8 mouse cellular contexts compared by ENCODE assay signal in the genomic region with DNA sequence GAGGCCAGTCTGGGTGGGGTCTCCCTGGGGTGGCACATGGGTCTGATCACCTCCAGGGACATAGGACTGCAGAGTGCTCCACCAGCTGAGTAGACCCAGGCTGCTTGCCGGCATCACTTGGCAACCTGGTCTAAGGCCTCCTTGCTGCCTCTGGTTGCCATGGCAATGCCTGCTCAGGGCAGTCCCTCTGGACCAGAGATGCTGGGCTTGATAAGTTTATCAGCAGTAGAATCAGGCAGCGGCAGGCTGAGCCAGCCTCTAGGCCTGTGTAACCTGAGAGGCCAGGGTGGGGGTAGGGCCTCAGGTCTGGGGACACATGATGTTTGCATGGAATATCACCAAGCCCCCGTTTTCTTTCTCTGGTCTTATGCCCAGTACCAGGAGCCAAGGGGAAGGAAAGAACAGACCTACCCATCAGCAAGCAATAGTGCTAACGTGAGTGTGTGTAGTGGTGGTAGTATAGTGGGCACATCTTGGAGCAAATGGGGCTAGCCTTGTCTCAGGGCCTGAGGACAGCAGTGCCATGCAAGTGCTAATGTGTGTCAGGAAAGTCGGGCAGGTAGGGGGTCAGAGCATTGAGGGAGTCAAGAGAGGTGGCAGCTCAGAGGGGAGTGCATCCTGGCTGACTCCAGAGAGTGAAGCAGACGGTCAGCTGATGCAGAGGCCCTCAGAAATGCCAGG.
A peak's percentile ranks its signal among the peaks of the same experiment; 100 is the strongest.
DNase-seq lines count a peak whose midpoint lies in the region; ATAC-seq and TF ChIP-seq lines count a peak whose summit lies in the region.

No protein-coding gene starts in this region.

- no peak overlapping the region for H3ac ChIP-seq in myocyte (ENCODE audit: control insufficient read depth, insufficient read length)

- no peak overlapping the region for H3K4me2 ChIP-seq in heart, embryonic 16.5 days (ENCODE audit: low read depth, low read length)
- H3K4me2 ChIP-seq in forebrain, embryonic 12.5 days, result no peak overlapping the region
- H3K4me2 ChIP-seq in kidney, postnatal 0 days (ENCODE audit: low read length), result no peak overlapping the region
- H3K4me2 ChIP-seq in myocyte (ENCODE audit: low read depth), result no peak overlapping the region

- H3K9me3 ChIP-seq in heart, embryonic 16.5 days (replicated peaks; ENCODE audit: control insufficient read depth, low read length), result no peaks in the 10 kb centered on the region
- no peaks in the 10 kb centered on the region for H3K9me3 ChIP-seq in forebrain, embryonic 12.5 days
- H3K9me3 ChIP-seq in kidney, postnatal 0 days (replicated peaks; ENCODE audit: low read length), result no peaks in the 10 kb centered on the region

- no peaks in the 10 kb centered on the region for H3K79me2 ChIP-seq in myocyte (ENCODE audit: control insufficient read depth, insufficient read depth)

- H3K36me3 ChIP-seq in heart, embryonic 16.5 days (ENCODE audit: control insufficient read depth, insufficient read depth), result peaks cover 14% of the 10 kb centered on the region
- H3K36me3 ChIP-seq in forebrain, embryonic 12.5 days (replicated peaks), result peaks cover 19% of the 10 kb centered on the region
- 0 out of 2 replicates have a peak, but pooled peaks cover 13% of the 10 kb centered on the region for H3K36me3 ChIP-seq in kidney, postnatal 0 days (ENCODE audit: insufficient read depth, low read length)
- H3K36me3 ChIP-seq in myocyte (ENCODE audit: control insufficient read depth, insufficient read depth), result no peaks in the 10 kb centered on the region

- no peak for TF ChIP-seq POLR2A in myocyte (IDR thresholded peaks at IDR 0.05; ENCODE audit: insufficient read length, low read depth)

- no peak overlapping the region for H3K9ac ChIP-seq in heart, embryonic 16.5 days (ENCODE audit: low read length)
- no peak overlapping the region for H3K9ac ChIP-seq in forebrain, embryonic 12.5 days
- peak overlapping the region; percentile 10; the same call in 1 of the 2 replicates for H3K9ac ChIP-seq in kidney, postnatal 0 days (ENCODE audit: low read depth, low read length)

- ATAC-seq in heart, embryonic 16.5 days (replicated peaks; ENCODE audit: extremely low read depth, insufficient read depth, low FRiP score), result peak; percentile 16; the same call in 1 of the 2 replicates
- ATAC-seq in forebrain, embryonic 12.5 days (ENCODE audit: low FRiP score), result peak; percentile 72
- ATAC-seq in kidney, postnatal 0 days (replicated peaks; ENCODE audit: low FRiP score, low read depth), result peak; percentile 30
- ATAC-seq in monocyte, adult 5-6 weeks (replicated peaks; ENCODE audit: insufficient number of reproducible peaks, low FRiP score, low TSS enrichment, poor library complexity, severe bottlenecking), result no peak

- peaks cover 8% of the 10 kb centered on the region for H3K4me1 ChIP-seq in heart, embryonic 16.5 days (ENCODE audit: control insufficient read depth, insufficient read depth, low read length)
- H3K4me1 ChIP-seq in forebrain, embryonic 12.5 days, result peaks cover 13% of the 10 kb centered on the region
- H3K4me1 ChIP-seq in kidney, postnatal 0 days (replicated peaks; ENCODE audit: insufficient read depth, low read length), result peaks cover under 1% of the 10 kb centered on the region; the same call in 1 of the 2 replicates

- 26% methylated on average over 6 of the region's 6 CpGs for WGBS in heart, embryonic 16.5 days
- 22% methylated on average over 6 of the region's 6 CpGs for WGBS in forebrain, embryonic 12.5 days
- 28% methylated on average over 6 of the region's 6 CpGs for whole genome bisulfite sequencing in kidney, postnatal 0 days

- intact Hi-C loops in left cerebral cortex, adult 2 months (cut with DNase I), result loop anchor here (2.0 kb wide), 1 partner anchor 476 kb away; no protein-coding TSS in a partner anchor

- no peak overlapping the region for H3K4me3 ChIP-seq in heart, embryonic 16.5 days (ENCODE audit: low read length)
- H3K4me3 ChIP-seq in forebrain, embryonic 12.5 days (replicated peaks), result no peak overlapping the region
- H3K4me3 ChIP-seq in kidney, postnatal 0 days (replicated peaks; ENCODE audit: low read depth, low read length), result no peak overlapping the region
- no peak overlapping the region for H3K4me3 ChIP-seq in myocyte
- H3K4me3 ChIP-seq in left cerebral cortex, adult 2 months, result no peak overlapping the region

- no peak overlapping the region for H3K27ac ChIP-seq in heart, embryonic 16.5 days (ENCODE audit: low read length)
- H3K27ac ChIP-seq in forebrain, embryonic 12.5 days, result 0 out of 2 replicates have a peak overlapping the region, but pooled peaks have one; percentile 38
- no peak overlapping the region for H3K27ac ChIP-seq in kidney, postnatal 0 days
- H3K27ac ChIP-seq in left cerebral cortex, adult 2 months, result no peak overlapping the region

- no peak for DNase-seq in heart, postnatal 4 days
- DNase-seq in kidney, postnatal 0 days (ENCODE audit: low spot score), result peak; percentile 22
- no peak for DNase-seq in left cerebral cortex, adult 2 months (ENCODE audit: extremely low spot score in 1 of 2, low spot score in 2 of 2)
- no peak for DNase-seq in testis, postnatal 10 days (ENCODE audit: low spot score)

- H3K27me3 ChIP-seq in heart, embryonic 16.5 days (ENCODE audit: control insufficient read depth, insufficient read depth, low read length), result no peaks in the 10 kb centered on the region
- peaks cover 4% of the 10 kb centered on the region; the same call in 1 of the 2 replicates for H3K27me3 ChIP-seq in forebrain, embryonic 12.5 days
- no peaks in the 10 kb centered on the region for H3K27me3 ChIP-seq in kidney, postnatal 0 days (ENCODE audit: insufficient read depth, low read length)
- H3K27me3 ChIP-seq in myocyte (ENCODE audit: control insufficient read depth, insufficient read depth, insufficient read length), result no peaks in the 10 kb centered on the region

- no peak for TF ChIP-seq CTCF in kidney, postnatal 0 days (IDR thresholded peaks at IDR 0.05; ENCODE audit: low read depth)
- TF ChIP-seq CTCF in left cerebral cortex, adult 2 months (IDR thresholded peaks at IDR 0.05), result no peak

TF ChIP-seq in myocyte, 11 proteins besides CTCF, POLR2A, EP300 and RAD21:
- TF ChIP-seq MYOG (IDR thresholded peaks at IDR 0.05; ENCODE audit: control insufficient read depth in 1 of 3, insufficient read depth in 1 of 3, insufficient read length in 2 of 3, low read depth in 2 of 3) (no peak), POLR2AphosphoS2 (IDR thresholded peaks at IDR 0.05; ENCODE audit: insufficient read length, low read depth) (peak; percentile 27)
TF ChIP-seq in myocyte: peak in this region for 1.
